ENCODE assay signal across 9 mouse cellular contexts in genomic region chr7:25030032-25030753, GRCm38 (mm10). TPM values are rescaled to one million over a fixed set of nuclear protein-coding genes. Genes with fewer than 3 reads are reported as not detected.
A peak's percentile ranks its signal among the peaks of the same experiment; 100 is the strongest.
DNase-seq lines count a peak whose midpoint lies in the region; ATAC-seq lines count a peak whose summit lies in the region.
"Had no signal": no experiment of that assay in that cellular context is flagged by ENCODE, and none has a peak within 500 bp of the region (broad histone marks: within the 10 kb centered on the region; RNA-seq: fewer than 3 reads in every experiment).

No protein-coding gene starts in this region.

- 53% methylated on average over 5 of the region's 5 CpGs for WGBS in forebrain, embryonic 10.5 days
- 36% methylated on average over 5 of the region's 5 CpGs for WGBS in hindbrain, embryonic 13.5 days
- WGBS in limb, embryonic 10.5 days = 49% methylated on average over 5 of the region's 5 CpGs
- WGBS in stomach, embryonic 14.5 days = 38% methylated on average over 5 of the region's 5 CpGs

- H3K27ac ChIP-seq in forebrain, embryonic 10.5 days = no peak overlapping the region
- peak overlapping the region; percentile 70 for H3K27ac ChIP-seq in hindbrain, embryonic 13.5 days
- no peak overlapping the region for H3K27ac ChIP-seq in limb, embryonic 10.5 days
- no peak overlapping the region for H3K27ac ChIP-seq in stomach, embryonic 14.5 days (ENCODE audit: low read length)
- H3K27ac ChIP-seq: embryonic facial prominence, embryonic 15.5 days had no signal

- no peak overlapping the region for H3K4me2 ChIP-seq in hindbrain, embryonic 13.5 days
- H3K4me2 ChIP-seq in stomach, embryonic 14.5 days (replicated peaks; ENCODE audit: low read depth, low read length) = no peak overlapping the region
- H3K4me2 ChIP-seq: embryonic facial prominence, embryonic 15.5 days had no signal

- H3K4me3 ChIP-seq in forebrain, embryonic 10.5 days = no peak overlapping the region
- H3K4me3 ChIP-seq in hindbrain, embryonic 13.5 days = no peak overlapping the region
- H3K4me3 ChIP-seq in limb, embryonic 10.5 days = no peak overlapping the region
- no peak overlapping the region for H3K4me3 ChIP-seq in stomach, embryonic 14.5 days (ENCODE audit: low read depth, low read length)
- H3K4me3 ChIP-seq: embryonic facial prominence, embryonic 15.5 days had no signal

- peak; percentile 81 for DNase-seq in layer of hippocampus, adult 11-12 months (ENCODE audit: low spot score)
- no peak for DNase-seq in layer of hippocampus, adult 9-11 months
- peak; percentile 49 for DNase-seq in c-Kit-negative CD71-positive TER-119-positive erythroid progenitor cells, embryonic 14.5 days (ENCODE audit: low read depth, low spot score)
- DNase-seq in forebrain, embryonic 10.5 days (ENCODE audit: extremely low spot score, low spot score) = peak; percentile 82
- peak; percentile 83 for DNase-seq in limb, embryonic 10.5 days (ENCODE audit: low spot score)
- peak; percentile 85 for DNase-seq in naive thymus-derived CD4-positive, alpha-beta T cell, adult 2 months (ENCODE audit: low read depth)

- peaks cover 68% of the 10 kb centered on the region for H3K36me3 ChIP-seq in forebrain, embryonic 10.5 days (replicated peaks)
- H3K36me3 ChIP-seq in hindbrain, embryonic 13.5 days = peaks cover 66% of the 10 kb centered on the region
- peaks cover 63% of the 10 kb centered on the region for H3K36me3 ChIP-seq in limb, embryonic 10.5 days
- no peaks in the 10 kb centered on the region; the same call in 1 of the 2 replicates for H3K36me3 ChIP-seq in stomach, embryonic 14.5 days (ENCODE audit: control insufficient read depth, insufficient read depth, low read length)

- H3K27me3 ChIP-seq in forebrain, embryonic 10.5 days (ENCODE audit: poor library complexity, severe bottlenecking) = no peaks in the 10 kb centered on the region
- no peaks in the 10 kb centered on the region for H3K27me3 ChIP-seq in hindbrain, embryonic 13.5 days
- no peaks in the 10 kb centered on the region for H3K27me3 ChIP-seq in limb, embryonic 10.5 days (ENCODE audit: low read depth, poor library complexity, severe bottlenecking)
- H3K27me3 ChIP-seq in stomach, embryonic 14.5 days (ENCODE audit: control insufficient read depth, insufficient read depth, low read length) = no peaks in the 10 kb centered on the region
- H3K27me3 ChIP-seq: embryonic facial prominence, embryonic 15.5 days had no signal

- peak overlapping the region; percentile 14; the same call in 1 of the 2 replicates for H3K9ac ChIP-seq in hindbrain, embryonic 13.5 days
- no peak overlapping the region for H3K9ac ChIP-seq in stomach, embryonic 14.5 days (replicated peaks; ENCODE audit: low read depth, low read length)
- H3K9ac ChIP-seq: embryonic facial prominence, embryonic 15.5 days had no signal

- H3K4me1 ChIP-seq in forebrain, embryonic 10.5 days = peaks cover 5% of the 10 kb centered on the region
- H3K4me1 ChIP-seq in hindbrain, embryonic 13.5 days (replicated peaks) = peaks cover 7% of the 10 kb centered on the region
- no peaks in the 10 kb centered on the region for H3K4me1 ChIP-seq in limb, embryonic 10.5 days
- H3K4me1 ChIP-seq in stomach, embryonic 14.5 days (ENCODE audit: control insufficient read depth, insufficient read depth, low read length) = no peaks in the 10 kb centered on the region
- H3K4me1 ChIP-seq: embryonic facial prominence, embryonic 15.5 days had no signal

- peak; percentile 25; the same call in 1 of the 2 replicates for ATAC-seq in hindbrain, embryonic 13.5 days (ENCODE audit: low FRiP score)
- ATAC-seq in stomach, embryonic 14.5 days (ENCODE audit: insufficient number of reproducible peaks, insufficient read depth, low FRiP score, low read depth) = peak; percentile 21; the same call in 1 of the 2 replicates

- no peaks in the 10 kb centered on the region for H3K9me3 ChIP-seq in forebrain, embryonic 10.5 days
- H3K9me3 ChIP-seq in hindbrain, embryonic 13.5 days = no peaks in the 10 kb centered on the region
- no peaks in the 10 kb centered on the region for H3K9me3 ChIP-seq in limb, embryonic 10.5 days (replicated peaks)
- no peaks in the 10 kb centered on the region for H3K9me3 ChIP-seq in stomach, embryonic 14.5 days (ENCODE audit: control insufficient read depth, low read depth, low read length)
- H3K9me3 ChIP-seq: embryonic facial prominence, embryonic 15.5 days had no signal

RNA-seq across cellular contexts. Expression of gene Atp1a3, which starts 24.4 kb away (rescaled TPM):
- polyA plus RNA-seq in forebrain, embryonic 10.5 days (2016; fragmentation: Nextera tagmentation; extraction: Ambion mirVana) = 6.8 and 9.1 TPM in 2 replicates
- polyA plus RNA-seq in hindbrain, embryonic 13.5 days (2015; fragmentation: Nextera tagmentation; extraction: Ambion mirVana) = 253 and 258 TPM in 2 replicates
- polyA plus RNA-seq in limb, embryonic 10.5 days (2016; fragmentation: Nextera tagmentation; extraction: Ambion mirVana) = 0.05 and 0.15 TPM in 2 replicates
- 2.8 and 3.2 TPM in 2 replicates for polyA plus RNA-seq in stomach, embryonic 14.5 days (2014; fragmentation: Nextera tagmentation; extraction: Ambion mirVana)

RNA-seq across cellular contexts. Expression of gene Grik5, which starts 42.0 kb away (rescaled TPM):
- 4.4 and 6.8 TPM in 2 replicates for polyA plus RNA-seq in forebrain, embryonic 10.5 days (2016; fragmentation: Nextera tagmentation; extraction: Ambion mirVana)
- polyA plus RNA-seq in hindbrain, embryonic 13.5 days (2015; fragmentation: Nextera tagmentation; extraction: Ambion mirVana) = 16.1 and 18.0 TPM in 2 replicates
- polyA plus RNA-seq in limb, embryonic 10.5 days (2016; fragmentation: Nextera tagmentation; extraction: Ambion mirVana) = 5.4 and 8.7 TPM in 2 replicates
- 12.3 and 13.0 TPM in 2 replicates for polyA plus RNA-seq in stomach, embryonic 14.5 days (2014; fragmentation: Nextera tagmentation; extraction: Ambion mirVana)

RNA-seq across cellular contexts. Expression of gene Zfp574, which starts 42.2 kb away (rescaled TPM):
- 41.5 and 42.5 TPM in 2 replicates for polyA plus RNA-seq in forebrain, embryonic 10.5 days (2016; fragmentation: Nextera tagmentation; extraction: Ambion mirVana)
- polyA plus RNA-seq in hindbrain, embryonic 13.5 days (2015; fragmentation: Nextera tagmentation; extraction: Ambion mirVana) = 33.8 and 34.0 TPM in 2 replicates
- polyA plus RNA-seq in limb, embryonic 10.5 days (2016; fragmentation: Nextera tagmentation; extraction: Ambion mirVana) = 44.1 and 48.3 TPM in 2 replicates
- polyA plus RNA-seq in stomach, embryonic 14.5 days (2014; fragmentation: Nextera tagmentation; extraction: Ambion mirVana) = 25.9 and 27.9 TPM in 2 replicates

RNA-seq across cellular contexts. Expression of gene Rabac1, which starts 57.6 kb away (rescaled TPM):
- polyA plus RNA-seq in forebrain, embryonic 10.5 days (2016; fragmentation: Nextera tagmentation; extraction: Ambion mirVana) = 73.1 and 73.7 TPM in 2 replicates
- polyA plus RNA-seq in hindbrain, embryonic 13.5 days (2015; fragmentation: Nextera tagmentation; extraction: Ambion mirVana) = 220 and 226 TPM in 2 replicates
- 57.5 and 57.8 TPM in 2 replicates for polyA plus RNA-seq in limb, embryonic 10.5 days (2016; fragmentation: Nextera tagmentation; extraction: Ambion mirVana)
- 191 and 198 TPM in 2 replicates for polyA plus RNA-seq in stomach, embryonic 14.5 days (2014; fragmentation: Nextera tagmentation; extraction: Ambion mirVana)

Comparison
In these comparisons a context has a peak if more than half of its experiments do, and no peak if none do; other contexts are left out.
1. RNA of gene Atp1a3, which starts 24.4 kb away (polyA plus RNA-seq): 253 to 258 TPM in hindbrain, embryonic 13.5 days; 6.8 to 9.1 TPM in forebrain, embryonic 10.5 days, 2.8 to 3.2 TPM in stomach, embryonic 14.5 days and 0.05 to 0.15 TPM in limb, embryonic 10.5 days; every median in the first group is over 10 times any median in the second.